Mouse (Mus musculus) cerebellum, adult 11-12 months (tissue): ENCODE data around the gene Ccdc141.

Experiments
- DNase-seq: peaks from one replicate; pipeline ENCODE4 v3.0.0; 2022

Gene Ccdc141

GRCm38 (mm10) chr2:77173821-77174220 is 3.4 kb upstream of the Ccdc141 start:
- no peak for DNase-seq

- no peak for DNase-seq
These were observed 2.9 kb upstream of the Ccdc141 start for GRCm38 (mm10) chr2:77173366-77173765.

- DNase-seq, result no peak
These were observed 1.8 kb upstream of the Ccdc141 start for GRCm38 (mm10) chr2:77172241-77172671.

GRCm38 (mm10) chr2:77171444-77172240 is 1.2 kb upstream of the Ccdc141 start:
- no peak for DNase-seq

- no peak for DNase-seq
These were observed 362 bp downstream of the Ccdc141 start for GRCm38 (mm10) chr2:77169916-77170632.

GRCm38 (mm10) chr2:77169218-77169617 is 1.2 kb downstream of the Ccdc141 start:
- no peak for DNase-seq

GRCm38 (mm10) chr2:77168781-77169180 is 1.7 kb downstream of the Ccdc141 start:
- DNase-seq, result no peak

GRCm38 (mm10) chr2:77168081-77168685 is 2.3 kb downstream of the Ccdc141 start:
- DNase-seq, result no peak

GRCm38 (mm10) chr2:77166366-77166765 is 4.1 kb downstream of the Ccdc141 start:
- no peak for DNase-seq

- no peak for DNase-seq
These were observed 5.8 kb downstream of the Ccdc141 start for GRCm38 (mm10) chr2:77164662-77165061.

- DNase-seq, result no peak
These were observed 7.1 kb downstream of the Ccdc141 start for GRCm38 (mm10) chr2:77163381-77163780.

- no peak for DNase-seq
These were observed 8.3 kb downstream of the Ccdc141 start for GRCm38 (mm10) chr2:77162135-77162534.

GRCm38 (mm10) chr2:77157546-77157945 is 12.9 kb downstream of the Ccdc141 start:
- no peak for DNase-seq

GRCm38 (mm10) chr2:77154080-77154479 is 16.4 kb downstream of the Ccdc141 start:
- DNase-seq, result no peak

GRCm38 (mm10) chr2:77151255-77151654 is 19.2 kb downstream of the Ccdc141 start:
- no peak for DNase-seq

- DNase-seq, result no peak
These were observed 20.9 kb downstream of the Ccdc141 start for GRCm38 (mm10) chr2:77149576-77149975.

- no peak for DNase-seq
These were observed 22.2 kb downstream of the Ccdc141 start for GRCm38 (mm10) chr2:77148215-77148614.

GRCm38 (mm10) chr2:77146968-77147367 is 23.5 kb downstream of the Ccdc141 start:
- DNase-seq, result no peak

- DNase-seq, result no peak
These were observed 24.1 kb downstream of the Ccdc141 start for GRCm38 (mm10) chr2:77146291-77146690.

GRCm38 (mm10) chr2:77143536-77143935 is 26.9 kb downstream of the Ccdc141 start:
- DNase-seq, result no peak

- DNase-seq, result no peak
These were observed 31.6 kb downstream of the Ccdc141 start for GRCm38 (mm10) chr2:77138879-77139278.

GRCm38 (mm10) chr2:77134906-77135305 is 35.5 kb downstream of the Ccdc141 start:
- DNase-seq, result no peak

- DNase-seq, result no peak
These were observed 37.0 kb downstream of the Ccdc141 start for GRCm38 (mm10) chr2:77133407-77133806.

GRCm38 (mm10) chr2:77126939-77127338 is 43.5 kb downstream of the Ccdc141 start:
- no peak for DNase-seq
